Mouse (Mus musculus) olfactory bulb, adult 2 months (tissue): ENCODE data around the gene Mapk9.

Experiments used
- CTCF ChIP-seq: fragments of 200-500 bp; IDR thresholded peaks from 2 replicates; pipeline ENCODE4 v1.5.1; 2012; ENCODE audit warnings: low read depth, mild to moderate bottlenecking, low read length, moderate library complexity; ENCODE audit not compliant: insufficient read depth
- POLR2A ChIP-seq: fragments of 200-500 bp; IDR thresholded peaks from 2 replicates; pipeline ENCODE4 v1.6.1; 2012; ENCODE audit warnings: mild to moderate bottlenecking, low read depth, low read length, moderate library complexity; ENCODE audit not compliant: insufficient read depth

GRCm38 (mm10) chr11:49923539-49923938 is 77.0 kb downstream of the Mapk9 start:
- TF ChIP-seq CTCF (no peak), POLR2A (no peak)
